Mouse (Mus musculus) liver, adult 2 months (tissue): ENCODE results near the gene Hsh2d. TPM values are rescaled to one million over a fixed set of nuclear protein-coding genes. Genes with fewer than 3 reads are reported as not detected.

Experiments
- DNase-seq: peaks from one replicate; pipeline ENCODE4 v3.0.0-alpha.2; 2011; ENCODE audit warnings: low read depth, low spot score; ENCODE audit errors: extremely low read depth
- H3K27ac ChIP-seq: fragments of 200-500 bp; replicated peaks from 2 replicates; pipeline ENCODE4 v1.5.1; 2012; ENCODE audit warnings: low read depth, mild to moderate bottlenecking, control low read depth, inconsistent platforms, low read length; ENCODE audit not compliant: insufficient read depth
- H3K27me3 ChIP-seq: fragments of 200-500 bp; 2 replicates; pipeline ENCODE4 v1.6.1; 2012; ENCODE audit warnings: mild to moderate bottlenecking, moderate library complexity, low read length, inconsistent platforms; ENCODE audit not compliant: control insufficient read depth, insufficient read depth
- H3K36me3 ChIP-seq: fragments of 200-500 bp; 2 replicates; pipeline ENCODE4 v1.6.1; 2012; ENCODE audit warnings: low read length, inconsistent platforms; ENCODE audit not compliant: control insufficient read depth, insufficient read depth
- H3K4me1 ChIP-seq: fragments of 200-500 bp; 2 replicates; pipeline ENCODE4 v1.6.1; 2011; ENCODE audit warnings: low read length; ENCODE audit not compliant: control insufficient read depth, insufficient read depth
- H3K4me3 ChIP-seq: fragments of 200-500 bp; 2 replicates; pipeline ENCODE4 v1.5.1; 2011; ENCODE audit warnings: low read depth, mild to moderate bottlenecking, control low read depth, low read length, moderate library complexity; ENCODE audit not compliant: insufficient read depth
- H3K79me2 ChIP-seq: fragments of 200-500 bp; 2 replicates; pipeline ENCODE4 v1.6.1; 2012; ENCODE audit warnings: inconsistent platforms, mild to moderate bottlenecking, low read length, moderate library complexity; ENCODE audit not compliant: control insufficient read depth, insufficient read depth
- H3K9ac ChIP-seq: fragments of 200-500 bp; 2 replicates; pipeline ENCODE4 v1.6.1; 2012; ENCODE audit warnings: low read depth, mild to moderate bottlenecking, control low read depth, inconsistent platforms, low read length
- CTCF ChIP-seq: fragments of 200-500 bp; IDR thresholded peaks from 2 replicates; pipeline ENCODE4 v1.5.1; 2011; ENCODE audit warnings: low read depth, low read length, control low read depth
- POLR2A ChIP-seq: fragments of 200-500 bp; IDR thresholded peaks from 2 replicates; pipeline ENCODE4 v1.6.1; 2011; ENCODE audit warnings: low read length, control low read depth; ENCODE audit not compliant: insufficient read depth; ENCODE audit errors: extremely low read depth
- WGBS: fragments of 180-500 bp; shearing (Covaris S2); methylation state at CpG from one replicate; pipeline ENCODE4 v1.1.7; 2018; 5-methylcytosine and 5-hydroxymethylcytosine counted together
- polyA plus RNA-seq: library from polyadenylated mRNA; depleted of rRNA; stranded (reverse); fragments of >200 nt; gene quantifications from 2 replicates; pipeline ENCODE4 v1.2.3, GENCODE M21; 2012
- total RNA-seq: library from RNA; depleted of rRNA; stranded (reverse); fragments of >200 nt; gene quantifications from 2 replicates; pipeline ENCODE4 v1.2.3, GENCODE M21; 2014

Gene Hsh2d
- total and polyA plus RNA-seq, 2 experiments = 0.11 to 0.18 TPM

DNA sequence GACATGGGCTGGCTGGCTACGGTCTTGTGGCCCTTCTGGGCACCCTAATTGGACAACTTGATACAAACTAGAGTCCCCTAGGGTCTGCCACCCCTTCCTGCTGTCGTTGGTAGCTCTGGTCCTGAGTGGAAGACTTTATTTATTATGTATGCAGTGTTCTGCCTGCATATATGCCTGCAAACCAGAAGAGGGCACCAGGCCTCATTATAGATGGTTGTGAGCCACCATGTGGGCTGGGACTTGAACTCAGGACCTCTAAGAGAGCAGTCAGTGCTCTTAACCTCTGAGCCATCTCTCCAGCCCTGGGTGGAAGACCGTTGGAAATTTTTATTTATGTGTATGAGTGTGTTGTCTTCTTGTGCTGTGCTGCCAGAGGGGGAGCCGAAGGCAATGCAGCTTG lies 31.3 kb downstream of the Hsh2d start:
- Histone ChIP-seq H3K9ac (peak overlapping the region; percentile 15), H3K79me2 (no peaks in the 10 kb centered on the region), H3K27me3 (no peaks in the 10 kb centered on the region), H3K36me3 (peaks cover 4% of the 10 kb centered on the region; the same call in 1 of the 2 replicates), H3K27ac (no peak overlapping the region; the same call in 1 of the 2 replicates), H3K4me3 (no peak overlapping the region), H3K4me1 (peaks cover 8% of the 10 kb centered on the region)
- TF ChIP-seq POLR2A (no peak), CTCF (no peak; the same call in 1 of the 2 replicates)
- DNase-seq = peak; percentile 43
- 49% methylated on average over 4 of the region's 4 CpGs for WGBS

DNA sequence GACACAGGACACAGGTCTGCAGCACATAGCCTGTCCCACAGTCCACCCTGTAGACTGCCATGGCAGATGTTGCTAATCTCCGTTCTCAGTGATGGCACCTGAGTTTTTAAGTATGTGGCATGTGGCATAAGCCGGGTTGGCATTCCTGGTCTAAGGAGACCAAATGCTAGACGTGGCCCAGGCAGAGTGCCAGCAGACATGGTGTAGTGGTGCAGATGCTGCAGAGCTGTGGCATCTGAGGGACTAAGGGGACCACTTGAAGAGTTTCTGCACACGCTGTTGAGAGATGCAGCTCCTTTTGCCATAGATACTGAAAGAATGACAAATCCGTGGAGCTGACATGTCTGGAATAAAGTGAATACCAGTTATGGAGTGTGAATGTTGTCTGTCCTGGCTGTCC lies 33.2 kb downstream of the Hsh2d start:
- no peaks in the 10 kb centered on the region for H3K79me2 ChIP-seq
- H3K27ac ChIP-seq = no peak overlapping the region
- peak; percentile 71 for DNase-seq
- H3K27me3 ChIP-seq = no peaks in the 10 kb centered on the region
- H3K9ac ChIP-seq = no peak overlapping the region
- 33% methylated on average over 5 of the region's 5 CpGs for whole genome bisulfite sequencing
- no peak overlapping the region for H3K4me3 ChIP-seq
- H3K4me1 ChIP-seq = peaks cover 3% of the 10 kb centered on the region; the same call in 1 of the 2 replicates
- peaks cover 4% of the 10 kb centered on the region; the same call in 1 of the 2 replicates for H3K36me3 ChIP-seq
- no peak for TF ChIP-seq POLR2A
- TF ChIP-seq CTCF = no peak

DNA sequence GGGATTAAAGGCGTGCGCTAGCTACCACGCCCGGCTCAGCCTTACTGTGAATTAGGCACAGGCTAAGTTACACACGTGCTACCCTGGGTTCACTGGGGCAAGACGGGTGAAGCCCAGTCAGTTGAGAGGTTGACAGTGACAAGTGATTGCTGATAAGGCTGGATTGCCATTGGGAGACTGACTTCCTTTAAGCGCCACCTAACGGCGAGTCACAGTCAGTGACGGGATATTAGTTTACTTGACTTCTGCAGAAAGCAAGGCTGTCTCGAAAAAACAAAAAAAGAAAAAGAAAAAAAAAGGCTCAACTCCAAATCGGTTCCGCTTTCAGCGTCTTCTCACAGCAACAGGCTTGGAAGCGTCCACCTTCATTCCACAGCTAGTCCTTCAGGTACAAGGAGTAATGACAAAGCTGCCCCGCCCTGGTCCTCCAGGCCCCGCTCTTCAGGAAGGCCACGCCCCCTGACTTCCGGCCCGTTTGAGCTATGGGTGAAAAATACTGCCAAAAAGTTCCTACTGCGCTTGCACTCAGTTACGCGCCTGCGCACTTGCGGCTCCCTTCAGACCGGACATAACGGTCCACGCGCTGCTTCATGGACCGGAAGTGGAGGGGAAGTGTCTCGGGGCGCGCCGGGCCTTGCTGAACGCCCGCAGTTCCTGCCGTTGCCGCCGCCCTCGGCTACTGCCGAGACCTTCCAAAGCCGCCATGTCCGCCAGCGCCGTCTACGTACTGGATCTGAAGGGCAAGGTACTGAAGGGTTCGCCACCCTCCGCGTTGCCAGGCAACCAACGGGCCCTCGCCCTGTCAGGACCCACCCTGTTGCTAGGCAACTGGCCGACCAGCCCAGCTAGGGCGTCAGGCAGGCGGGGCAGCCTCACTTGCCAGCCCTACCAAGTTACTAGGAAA lies 50.3 kb downstream of the Hsh2d start, which contains the start of gene Ap1m1:
Gene Ap1m1 (plus strand): TSS at position 520 of the 904 bp plus-strand sequence.
- TF ChIP-seq POLR2A (no peak), CTCF (peak; percentile 64)
- Histone ChIP-seq H3K4me3 (peak within 1 kb of the TSS; percentile 69), H3K36me3 (no peaks in the 10 kb centered on the region), H3K27me3 (no peaks in the 10 kb centered on the region), H3K79me2 (peaks cover 12% of the 10 kb centered on the region; the same call in 1 of the 2 replicates), H3K9ac (peak within 1 kb of the TSS; percentile 73), H3K4me1 (peaks cover 14% of the 10 kb centered on the region), H3K27ac (peak within 1 kb of the TSS; percentile 68)
- DNase-seq = peak; percentile 95
- under 1% methylated on average over 54 of the region's 54 CpGs for WGBS

DNA sequence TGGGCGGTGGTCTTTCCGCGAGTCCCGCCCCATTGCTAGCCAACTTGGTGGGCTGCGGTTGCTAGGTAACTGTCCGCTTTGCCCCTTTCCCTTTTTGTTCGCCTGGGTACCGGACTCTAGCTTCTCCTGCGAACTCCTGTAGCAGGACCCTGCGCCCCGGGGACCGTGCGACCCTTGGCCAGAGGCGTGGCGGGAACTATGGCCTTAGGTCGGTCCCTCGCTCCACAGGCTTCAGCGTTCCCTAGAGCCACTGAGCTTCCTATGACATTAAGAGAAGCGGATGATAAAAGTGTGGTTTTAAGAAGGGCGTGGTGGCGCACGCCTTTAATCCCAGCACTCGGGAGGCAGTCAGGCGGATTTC lies 50.9 kb downstream of the Hsh2d start:
- TF ChIP-seq POLR2A (no peak), CTCF (no peak)
- Histone ChIP-seq H3K27me3 (no peaks in the 10 kb centered on the region), H3K36me3 (no peaks in the 10 kb centered on the region), H3K27ac (peak overlapping the region; percentile 68), H3K79me2 (peaks cover 12% of the 10 kb centered on the region; the same call in 1 of the 2 replicates), H3K4me3 (peak overlapping the region; percentile 69), H3K9ac (peak overlapping the region; percentile 73), H3K4me1 (peaks cover 14% of the 10 kb centered on the region)
- 3% methylated on average over 24 of the region's 24 CpGs for WGBS
- DNase-seq = no peak

DNA sequence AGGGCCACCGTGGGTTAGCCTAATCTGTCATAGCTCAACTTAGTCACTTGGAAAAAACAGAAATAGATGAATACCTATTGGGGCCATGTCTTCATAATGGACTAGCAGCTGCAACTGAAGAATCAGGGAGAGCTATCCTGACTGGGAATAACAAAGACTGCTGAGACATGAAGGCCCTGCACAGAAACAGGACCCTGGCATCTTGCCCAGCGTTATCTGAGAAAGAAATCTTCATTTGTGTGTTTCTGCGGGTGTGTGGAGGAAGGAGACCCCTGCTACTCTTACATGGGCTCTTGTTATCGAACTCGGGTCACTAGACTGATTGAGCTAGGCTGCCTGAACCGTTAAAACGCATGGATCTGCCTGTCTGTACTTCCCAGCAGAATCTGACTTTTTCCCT lies 51.5 kb downstream of the Hsh2d start:
- TF ChIP-seq CTCF (no peak), POLR2A (no peak)
- Histone ChIP-seq H3K79me2 (peaks cover 12% of the 10 kb centered on the region; the same call in 1 of the 2 replicates), H3K4me1 (peaks cover 14% of the 10 kb centered on the region), H3K27ac (no peak overlapping the region), H3K27me3 (no peaks in the 10 kb centered on the region), H3K36me3 (no peaks in the 10 kb centered on the region), H3K9ac (no peak overlapping the region), H3K4me3 (no peak overlapping the region)
- 63% methylated on average over 7 of the region's 7 CpGs for WGBS
- no peak for DNase-seq

DNA sequence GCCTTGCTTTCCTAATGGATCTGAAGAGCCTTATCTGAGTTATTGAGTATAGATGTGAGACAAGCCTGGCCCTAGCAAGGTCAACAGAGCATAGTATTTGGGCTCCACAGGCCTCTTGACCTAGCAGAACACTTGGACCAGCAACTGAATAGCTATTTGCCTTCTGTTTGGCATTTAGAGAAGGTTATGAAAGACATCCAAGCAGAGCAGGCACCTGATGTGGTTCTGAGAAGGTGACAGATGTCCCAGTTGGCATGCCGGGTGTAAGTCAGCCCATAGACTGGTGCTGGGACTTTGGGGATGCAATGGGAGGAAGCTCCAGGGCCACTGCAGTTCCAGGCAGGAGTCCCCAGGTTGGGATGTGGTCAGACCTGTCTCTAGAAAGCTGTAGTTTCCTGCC lies 52.8 kb downstream of the Hsh2d start:
- 23% methylated on average over 1 of the region's 1 CpGs for WGBS
- Histone ChIP-seq H3K4me3 (no peak overlapping the region), H3K27ac (no peak overlapping the region), H3K9ac (no peak overlapping the region), H3K27me3 (no peaks in the 10 kb centered on the region), H3K36me3 (no peaks in the 10 kb centered on the region), H3K4me1 (peaks cover 14% of the 10 kb centered on the region), H3K79me2 (peaks cover 12% of the 10 kb centered on the region; the same call in 1 of the 2 replicates)
- peak; percentile 79 for DNase-seq
- TF ChIP-seq POLR2A (no peak), CTCF (no peak)
